In the genomic region with DNA sequence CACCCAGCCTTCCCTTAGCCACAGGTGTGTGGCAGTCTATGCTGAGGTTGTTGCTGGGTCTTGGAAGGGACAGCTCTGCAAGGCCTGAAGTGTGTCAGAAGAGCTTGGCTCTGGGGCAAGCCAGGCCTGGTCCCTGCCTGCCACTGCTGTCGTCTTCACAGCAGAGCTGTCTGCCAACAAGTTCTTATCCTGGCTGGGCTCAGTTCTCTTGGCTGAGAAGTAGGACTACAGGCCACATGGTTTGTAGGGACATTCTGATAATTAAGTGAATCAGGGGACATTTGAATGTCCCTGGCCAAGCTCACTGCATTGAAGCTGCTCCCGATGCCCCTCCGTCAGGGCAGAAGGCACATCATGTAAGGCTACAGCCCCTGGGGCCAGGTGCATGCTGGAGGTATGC, we compare ENCODE assay signal across 10 mouse cellular contexts. TPM values are rescaled to one million over a fixed set of nuclear protein-coding genes. Genes with fewer than 3 reads are reported as not detected.
A peak's percentile ranks its signal among the peaks of the same experiment; 100 is the strongest.
DNase-seq lines count a peak whose midpoint lies in the region; ATAC-seq and TF ChIP-seq lines count a peak whose summit lies in the region.
"Had no signal": no experiment of that assay in that cellular context is flagged by ENCODE, and none has a peak within 500 bp of the region (broad histone marks: within the 10 kb centered on the region; RNA-seq: fewer than 3 reads in every experiment).

No protein-coding gene starts in this region.

- H3K36me3 ChIP-seq in kidney, embryonic 15.5 days: no peaks in the 10 kb centered on the region
- no peaks in the 10 kb centered on the region for H3K36me3 ChIP-seq in kidney, adult 2 months (ENCODE audit: control insufficient read depth, insufficient read depth, low read length)
- H3K36me3 ChIP-seq in forebrain, embryonic 10.5 days (replicated peaks): peaks cover 27% of the 10 kb centered on the region
- H3K36me3 ChIP-seq in hindbrain, embryonic 13.5 days: no peaks in the 10 kb centered on the region
- H3K36me3 ChIP-seq in midbrain, postnatal 0 days (ENCODE audit: insufficient read depth, low read length): no peaks in the 10 kb centered on the region

- no peaks in the 10 kb centered on the region for H3K9me3 ChIP-seq in kidney, embryonic 15.5 days (replicated peaks)
- no peaks in the 10 kb centered on the region for H3K9me3 ChIP-seq in forebrain, embryonic 10.5 days
- H3K9me3 ChIP-seq in hindbrain, embryonic 13.5 days: no peaks in the 10 kb centered on the region
- H3K9me3 ChIP-seq in midbrain, postnatal 0 days (ENCODE audit: low read length): no peaks in the 10 kb centered on the region

- TF ChIP-seq POLR2A in kidney, adult 2 months (IDR thresholded peaks at IDR 0.05; ENCODE audit: low read depth, low read length): no peak

- H3K4me2 ChIP-seq in kidney, embryonic 15.5 days: peak overlapping the region; percentile 98
- H3K4me2 ChIP-seq in hindbrain, embryonic 13.5 days: peak overlapping the region; percentile 90
- H3K4me2 ChIP-seq in midbrain, postnatal 0 days (ENCODE audit: low read depth, low read length, poor library complexity, severe bottlenecking): peak overlapping the region; percentile 89

- H3K4me3 ChIP-seq in kidney, embryonic 15.5 days (replicated peaks): peak overlapping the region; percentile 70
- no peak overlapping the region for H3K4me3 ChIP-seq in kidney, adult 2 months (ENCODE audit: insufficient read depth, low read depth, low read length)
- H3K4me3 ChIP-seq in forebrain, embryonic 10.5 days: peak overlapping the region; percentile 69
- H3K4me3 ChIP-seq in hindbrain, embryonic 13.5 days: peak overlapping the region; percentile 62
- H3K4me3 ChIP-seq in midbrain, postnatal 0 days (ENCODE audit: low read depth, low read length): no peak overlapping the region

- peaks cover 49% of the 10 kb centered on the region for H3K27me3 ChIP-seq in kidney, embryonic 15.5 days
- peaks cover 3% of the 10 kb centered on the region for H3K27me3 ChIP-seq in kidney, adult 2 months (replicated peaks; ENCODE audit: control insufficient read depth, insufficient read depth, low read length)
- peaks cover 76% of the 10 kb centered on the region for H3K27me3 ChIP-seq in forebrain, embryonic 10.5 days (ENCODE audit: poor library complexity, severe bottlenecking)
- H3K27me3 ChIP-seq in hindbrain, embryonic 13.5 days: peaks cover 39% of the 10 kb centered on the region
- peaks cover 9% of the 10 kb centered on the region for H3K27me3 ChIP-seq in midbrain, postnatal 0 days (ENCODE audit: insufficient read depth, low read length)

- DNase-seq in kidney, adult 2 months: no peak
- DNase-seq in forebrain, embryonic 10.5 days (ENCODE audit: extremely low spot score, low spot score): no peak
- DNase-seq in midbrain, postnatal 0 days (ENCODE audit: low spot score): peak; percentile 67
- no peak for DNase-seq in c-Kit-positive CD71-positive TER-119-positive erythroid progenitor cells, embryonic 14.5 days (ENCODE audit: low spot score)
- DNase-seq in frontal cortex, postnatal 25 days (ENCODE audit: low spot score in 2 of 2): no peak
- no peak for DNase-seq in natural killer cell, adult 2 months (ENCODE audit: low spot score in 2 of 2)
- DNase-seq: cerebellum, adult 11-12 months had no signal

- 0 out of 2 replicates have a peak overlapping the region, but pooled peaks have one; percentile 11 for H3K9ac ChIP-seq in kidney, embryonic 15.5 days
- peak overlapping the region; percentile 71 for H3K9ac ChIP-seq in hindbrain, embryonic 13.5 days
- H3K9ac ChIP-seq in midbrain, postnatal 0 days (replicated peaks; ENCODE audit: low read length, poor library complexity, severe bottlenecking): no peak overlapping the region
- H3K9ac ChIP-seq: liver, embryonic 14.5 days had no signal

- H3K4me1 ChIP-seq in kidney, embryonic 15.5 days: peaks cover 74% of the 10 kb centered on the region
- H3K4me1 ChIP-seq in kidney, adult 2 months (ENCODE audit: control insufficient read depth, insufficient read depth, low read length): no peaks in the 10 kb centered on the region
- H3K4me1 ChIP-seq in forebrain, embryonic 10.5 days: peaks cover 77% of the 10 kb centered on the region
- peaks cover 75% of the 10 kb centered on the region for H3K4me1 ChIP-seq in hindbrain, embryonic 13.5 days (replicated peaks)
- peaks cover 32% of the 10 kb centered on the region for H3K4me1 ChIP-seq in midbrain, postnatal 0 days (ENCODE audit: insufficient read depth, low read length)

- TF ChIP-seq CTCF in kidney, adult 2 months (conservative IDR thresholded peaks at IDR 0.05; ENCODE audit: insufficient read depth, insufficient read length, low read depth, low read length): no peak
- TF ChIP-seq CTCF in midbrain, postnatal 0 days (IDR thresholded peaks at IDR 0.05): no peak

- no peak overlapping the region for H3K27ac ChIP-seq in kidney, embryonic 15.5 days
- no peak overlapping the region for H3K27ac ChIP-seq in kidney, adult 2 months (ENCODE audit: insufficient read depth, low read depth, low read length)
- H3K27ac ChIP-seq in forebrain, embryonic 10.5 days: no peak overlapping the region; the same call in 1 of the 2 replicates
- H3K27ac ChIP-seq in hindbrain, embryonic 13.5 days: no peak overlapping the region
- H3K27ac ChIP-seq in midbrain, postnatal 0 days (ENCODE audit: low read depth, low read length): no peak overlapping the region
- H3K27ac ChIP-seq: liver, embryonic 14.5 days had no signal

- WGBS in kidney, embryonic 15.5 days: 74% methylated on average over 3 of the region's 3 CpGs
- WGBS in kidney, adult 2 months: 71% methylated on average over 3 of the region's 3 CpGs
- 72% methylated on average over 3 of the region's 3 CpGs for WGBS in forebrain, embryonic 10.5 days
- WGBS in hindbrain, embryonic 13.5 days: 63% methylated on average over 3 of the region's 3 CpGs
- 66% methylated on average over 3 of the region's 3 CpGs for WGBS in midbrain, postnatal 0 days

- no peak for ATAC-seq in kidney, embryonic 15.5 days (replicated peaks; ENCODE audit: low FRiP score)
- ATAC-seq in hindbrain, embryonic 13.5 days (ENCODE audit: low FRiP score): no peak
- no peak for ATAC-seq in midbrain, postnatal 0 days (ENCODE audit: low FRiP score)

RNA-seq across cellular contexts. Expression of a gene that starts 3.6 kb away (rescaled TPM):
- 8.3 and 10.0 TPM in 2 replicates for polyA plus RNA-seq in kidney, embryonic 15.5 days (2015; fragmentation: Nextera tagmentation; extraction: Ambion mirVana)
- polyA plus RNA-seq in kidney, adult 2 months (2012; rRNA removed): 14.8 and 15.6 TPM in 2 replicates
- polyA plus RNA-seq in forebrain, embryonic 10.5 days (2016; fragmentation: Nextera tagmentation; extraction: Ambion mirVana): 11.1 and 12.0 TPM in 2 replicates
- 21.3 and 22.1 TPM in 2 replicates for polyA plus RNA-seq in hindbrain, embryonic 13.5 days (2015; fragmentation: Nextera tagmentation; extraction: Ambion mirVana)
- total RNA-seq in midbrain, postnatal 0 days (2014; rRNA removed): 47.3 and 51.3 TPM in 2 replicates
- polyA plus RNA-seq in midbrain, postnatal 0 days (2015; fragmentation: Nextera tagmentation; extraction: Ambion mirVana): 9.9 and 12.4 TPM in 2 replicates

RNA-seq across cellular contexts. Expression of a gene that starts 54.6 kb away (rescaled TPM):
- polyA plus RNA-seq in kidney, embryonic 15.5 days (2015; fragmentation: Nextera tagmentation; extraction: Ambion mirVana): 0.13 TPM in 1 of 2 replicates, not detected in the other
- not detected in 2 replicates for polyA plus RNA-seq in kidney, adult 2 months (2012; rRNA removed)
- polyA plus RNA-seq in forebrain, embryonic 10.5 days (2016; fragmentation: Nextera tagmentation; extraction: Ambion mirVana): 2.0 TPM in 2 replicates
- polyA plus RNA-seq in hindbrain, embryonic 13.5 days (2015; fragmentation: Nextera tagmentation; extraction: Ambion mirVana): 2.2 and 2.6 TPM in 2 replicates
- 1.0 and 2.0 TPM in 2 replicates for total RNA-seq in midbrain, postnatal 0 days (2014; rRNA removed)
- 1.7 and 2.4 TPM in 2 replicates for polyA plus RNA-seq in midbrain, postnatal 0 days (2015; fragmentation: Nextera tagmentation; extraction: Ambion mirVana)
- polyA plus RNA-seq: liver, embryonic 14.5 days had no signal

Comparison
In these comparisons a context has a peak if more than half of its experiments do, and no peak if none do; other contexts are left out.
1. H3K4me3 ChIP-seq: peak in kidney, embryonic 15.5 days (single experiment), forebrain, embryonic 10.5 days (single experiment) and hindbrain, embryonic 13.5 days (single experiment); none in kidney, adult 2 months (single experiment) and midbrain, postnatal 0 days (single experiment).
2. Peak in every context shown above with its lines, with median percentiles within 50 percentile points of each other: H3K4me2 ChIP-seq.